Mouse (Mus musculus) kidney, embryonic 16.5 days (tissue): ENCODE measurements around the gene Haspin. TPM values are rescaled to one million over a fixed set of nuclear protein-coding genes. Genes with fewer than 3 reads are reported as not detected.

Experiments
- ATAC-seq: fragments of 200-750 bp; cut with Nextera tagmentation; 2 replicates; pipeline ENCODE4 v1.8.0; 2017; ENCODE audit warnings: moderate TSS enrichment; ENCODE audit not compliant: low FRiP score, low TSS enrichment
- H3K27ac ChIP-seq: fragments of 300-500 bp; sonication (generic); 2 replicates; pipeline ENCODE4 v1.5.1; 2014; ENCODE audit warnings: low read length
- H3K27me3 ChIP-seq: fragments of 300-500 bp; sonication (generic); 2 replicates; pipeline ENCODE4 v1.6.1; 2014; ENCODE audit warnings: low read length, control low read depth, mixed read lengths; ENCODE audit not compliant: insufficient read depth
- H3K36me3 ChIP-seq: fragments of 300-500 bp; sonication (generic); 2 replicates; pipeline ENCODE4 v1.6.1; 2014; ENCODE audit warnings: low read length, control low read depth, mixed read lengths; ENCODE audit not compliant: insufficient read depth
- H3K4me1 ChIP-seq: fragments of 300-500 bp; sonication (generic); 2 replicates; pipeline ENCODE4 v1.6.1; 2014; ENCODE audit warnings: low read length, control low read depth, mixed read lengths; ENCODE audit not compliant: insufficient read depth
- H3K4me2 ChIP-seq: fragments of 300-500 bp; sonication (generic); replicated peaks from 2 replicates; pipeline ENCODE4 v1.6.1; 2014; ENCODE audit warnings: low read depth, low read length
- H3K4me3 ChIP-seq: fragments of 300-500 bp; sonication (generic); 2 replicates; pipeline ENCODE4 v1.5.1; 2014; ENCODE audit warnings: mild to moderate bottlenecking, low read length
- H3K9ac ChIP-seq: fragments of 300-500 bp; sonication (generic); replicated peaks from 2 replicates; pipeline ENCODE4 v1.6.1; 2014; ENCODE audit warnings: low read length
- H3K9me3 ChIP-seq: fragments of 300-500 bp; sonication (generic); 2 replicates; pipeline ENCODE4 v1.6.1; 2016; ENCODE audit warnings: low read length, control low read depth
- WGBS: fragments of 180-500 bp; shearing (Covaris S2); extraction: QIAGEN DNeasy Blood & Tissue Kit; methylation state at CpG from one replicate; pipeline ENCODE4 v1.1.7; 2014; 5-methylcytosine and 5-hydroxymethylcytosine counted together
- polyA plus RNA-seq: library from polyadenylated mRNA; unstranded; fragments of >200 nt; fragmentation: Nextera tagmentation; extraction: Ambion mirVana; gene quantifications from 2 replicates; pipeline ENCODE4 v1.2.1, GENCODE M21; 2015

Gene Haspin
- polyA plus RNA-seq, 1 experiment from 2014 or later = 16.9 TPM

DNA sequence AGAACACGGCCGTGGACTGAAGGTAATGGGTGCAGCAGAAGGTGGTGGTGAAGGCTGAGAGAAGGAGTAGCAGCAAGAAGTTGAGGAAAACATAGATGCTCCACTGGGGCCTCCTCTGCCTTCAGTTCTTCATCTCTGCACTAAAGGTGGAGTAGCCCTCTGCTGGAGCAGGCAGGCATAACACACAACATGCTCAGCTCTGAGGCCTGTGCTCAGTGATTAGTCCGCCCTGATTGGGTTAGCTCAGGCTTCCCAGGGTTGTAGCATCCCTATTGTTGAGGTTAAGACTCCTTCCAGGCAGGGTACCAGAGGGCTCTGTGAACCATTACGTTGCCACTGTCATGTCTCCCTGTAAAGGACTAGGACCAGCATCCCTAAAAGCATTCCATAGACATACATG lies 31.1 kb upstream of the Haspin start:
- no peak overlapping the region for H3K4me2 ChIP-seq
- 49% methylated on average over 4 of the region's 4 CpGs for WGBS
- H3K4me1 ChIP-seq = peaks cover 10% of the 10 kb centered on the region; the same call in 1 of the 2 replicates
- peaks cover 4% of the 10 kb centered on the region for H3K36me3 ChIP-seq
- no peaks in the 10 kb centered on the region for H3K27me3 ChIP-seq
- H3K4me3 ChIP-seq = no peak overlapping the region
- 0 out of 2 replicates have a peak, but pooled peaks have one; percentile 39 for ATAC-seq
- H3K27ac ChIP-seq = no peak overlapping the region
- H3K9me3 ChIP-seq = no peaks in the 10 kb centered on the region
- no peak overlapping the region for H3K9ac ChIP-seq

DNA sequence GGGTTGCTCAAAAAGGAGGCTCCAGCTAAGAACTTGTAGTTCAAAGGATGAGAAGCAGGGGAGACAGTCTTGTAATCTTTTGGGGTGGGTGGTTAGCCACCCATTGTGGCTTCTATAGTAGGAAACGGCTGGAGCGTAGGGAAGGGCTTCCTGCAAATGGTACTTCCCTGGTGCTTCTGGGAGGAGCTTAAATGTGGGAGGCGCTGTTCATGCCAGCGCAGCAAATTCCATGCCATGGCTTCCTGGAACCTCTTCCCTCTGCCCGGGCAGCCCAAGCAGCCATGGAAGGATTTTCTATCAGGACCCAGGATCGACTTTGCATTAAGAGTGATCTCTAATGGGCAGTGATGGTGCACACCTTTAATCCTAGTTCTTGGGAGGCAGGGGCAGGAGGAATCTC lies 30.5 kb upstream of the Haspin start:
- Histone ChIP-seq H3K27ac (no peak overlapping the region), H3K4me1 (0 out of 2 replicates have a peak, but pooled peaks cover 10% of the 10 kb centered on the region), H3K36me3 (no peaks in the 10 kb centered on the region; the same call in 1 of the 2 replicates), H3K9me3 (no peaks in the 10 kb centered on the region), H3K4me2 (no peak overlapping the region), H3K27me3 (no peaks in the 10 kb centered on the region), H3K9ac (no peak overlapping the region), H3K4me3 (no peak overlapping the region)
- 81% methylated on average over 6 of the region's 6 CpGs for WGBS
- ATAC-seq = no peak

DNA sequence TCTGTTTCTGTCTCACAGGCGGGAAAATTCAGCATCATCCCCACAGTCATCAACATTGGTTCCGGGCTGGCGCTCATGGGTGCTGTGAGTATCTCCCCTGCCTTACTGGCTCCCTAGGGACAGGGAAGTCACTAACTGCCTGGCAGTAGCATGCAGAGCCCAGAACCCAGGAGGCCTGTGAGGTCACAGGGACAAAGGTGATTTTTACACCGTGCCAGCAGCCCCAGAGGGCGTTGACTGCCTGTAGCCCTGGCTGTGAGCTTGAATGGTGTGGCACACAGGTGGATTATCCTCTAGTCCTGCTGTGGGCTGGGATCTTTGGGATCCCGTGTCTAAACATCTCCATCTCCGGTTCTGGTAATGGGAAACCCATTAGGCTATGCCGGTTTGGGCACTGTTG lies 30.0 kb upstream of the Haspin start:
- no peak for ATAC-seq
- H3K27me3 ChIP-seq = no peaks in the 10 kb centered on the region
- H3K4me3 ChIP-seq = no peak overlapping the region
- no peak overlapping the region for H3K27ac ChIP-seq
- no peaks in the 10 kb centered on the region for H3K9me3 ChIP-seq
- H3K36me3 ChIP-seq = no peaks in the 10 kb centered on the region; the same call in 1 of the 2 replicates
- 78% methylated on average over 8 of the region's 8 CpGs for WGBS
- H3K4me2 ChIP-seq = no peak overlapping the region
- H3K9ac ChIP-seq = no peak overlapping the region
- H3K4me1 ChIP-seq = 0 out of 2 replicates have a peak, but pooled peaks cover 10% of the 10 kb centered on the region

DNA sequence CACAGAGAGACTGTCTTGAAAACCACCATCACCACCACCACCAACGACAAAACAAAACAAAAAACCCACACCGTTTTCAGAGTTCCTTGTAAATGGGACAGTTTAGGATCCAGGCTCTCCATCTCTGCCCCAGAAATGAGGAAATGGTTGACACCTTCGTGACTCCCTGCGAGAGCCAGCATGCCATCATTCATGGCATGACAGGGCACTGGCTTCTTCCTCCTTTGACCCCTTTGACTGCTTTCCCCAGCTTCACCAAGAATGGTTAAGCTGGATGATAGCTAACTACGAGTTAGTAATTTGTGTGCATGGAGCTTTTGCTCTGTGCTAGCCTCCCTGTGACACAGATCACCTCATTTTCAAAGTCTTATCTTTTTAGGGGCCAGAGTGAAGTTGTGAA lies 24.2 kb upstream of the Haspin start:
- 45% methylated on average over 5 of the region's 5 CpGs for WGBS

DNA sequence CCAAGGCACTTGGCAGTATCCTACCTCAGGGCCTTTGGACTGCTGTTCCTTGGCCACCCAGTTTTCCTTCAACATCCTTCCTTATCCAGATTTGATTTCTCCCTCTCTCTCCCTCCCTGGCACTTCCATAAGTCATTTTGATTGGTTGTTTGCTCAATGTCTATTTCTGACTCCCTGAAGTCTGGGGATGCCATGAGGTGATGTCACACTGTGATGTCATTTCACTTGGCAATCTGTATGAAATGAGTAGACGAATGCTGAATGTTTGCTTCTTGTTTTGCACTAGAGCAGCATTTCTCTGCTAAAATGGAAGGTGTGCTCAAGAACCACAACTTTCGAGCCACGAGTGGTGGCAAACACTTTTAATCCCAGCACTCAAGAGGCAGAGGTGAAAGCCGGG lies 23.5 kb upstream of the Haspin start:
- H3K27ac ChIP-seq = no peak overlapping the region
- H3K27me3 ChIP-seq = peaks cover 23% of the 10 kb centered on the region
- no peak overlapping the region for H3K9ac ChIP-seq
- H3K4me2 ChIP-seq = no peak overlapping the region
- H3K9me3 ChIP-seq = no peaks in the 10 kb centered on the region
- no peaks in the 10 kb centered on the region for H3K36me3 ChIP-seq
- 84% methylated on average over 4 of the region's 4 CpGs for WGBS
- ATAC-seq = no peak
- H3K4me1 ChIP-seq = peaks cover 8% of the 10 kb centered on the region
- no peak overlapping the region for H3K4me3 ChIP-seq

More for the DNA sequence above, 24.2 kb upstream of the Haspin start:
- ATAC-seq = no peak
- H3K4me1 ChIP-seq = peaks cover 8% of the 10 kb centered on the region
- H3K9ac ChIP-seq = no peak overlapping the region
- H3K27ac ChIP-seq = no peak overlapping the region
- no peaks in the 10 kb centered on the region for H3K9me3 ChIP-seq
- no peak overlapping the region for H3K4me2 ChIP-seq
- H3K4me3 ChIP-seq = no peak overlapping the region
- no peaks in the 10 kb centered on the region for H3K36me3 ChIP-seq
- H3K27me3 ChIP-seq = peaks cover 21% of the 10 kb centered on the region

DNA sequence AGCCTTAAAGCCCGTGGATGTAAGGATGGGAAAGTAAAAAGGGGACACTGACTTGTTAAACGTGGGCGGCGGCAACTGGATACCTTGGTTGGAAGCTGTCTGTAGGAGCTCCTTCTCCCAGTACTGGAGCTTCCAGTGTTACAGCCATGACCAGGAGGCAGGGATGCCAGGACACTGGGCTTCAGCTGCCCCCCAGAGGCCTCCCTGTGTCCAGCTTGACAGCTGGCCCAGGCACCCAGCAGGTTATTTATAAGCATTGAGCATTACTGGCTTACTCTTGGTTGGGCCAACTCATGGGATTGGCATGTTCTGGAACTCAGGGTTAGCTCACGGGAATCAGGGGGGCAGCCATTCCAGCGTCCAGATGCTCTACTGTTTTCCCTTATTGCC lies 22.7 kb upstream of the Haspin start:
- Histone ChIP-seq H3K4me3 (peak overlapping the region; percentile 46), H3K9ac (peak overlapping the region; percentile 63), H3K9me3 (no peaks in the 10 kb centered on the region), H3K4me1 (peaks cover 8% of the 10 kb centered on the region), H3K27ac (no peak overlapping the region), H3K36me3 (no peaks in the 10 kb centered on the region), H3K27me3 (peaks cover 23% of the 10 kb centered on the region), H3K4me2 (peak overlapping the region; percentile 86)
- peak; percentile 50 for ATAC-seq
- WGBS = 20% methylated on average over 6 of the region's 6 CpGs

DNA sequence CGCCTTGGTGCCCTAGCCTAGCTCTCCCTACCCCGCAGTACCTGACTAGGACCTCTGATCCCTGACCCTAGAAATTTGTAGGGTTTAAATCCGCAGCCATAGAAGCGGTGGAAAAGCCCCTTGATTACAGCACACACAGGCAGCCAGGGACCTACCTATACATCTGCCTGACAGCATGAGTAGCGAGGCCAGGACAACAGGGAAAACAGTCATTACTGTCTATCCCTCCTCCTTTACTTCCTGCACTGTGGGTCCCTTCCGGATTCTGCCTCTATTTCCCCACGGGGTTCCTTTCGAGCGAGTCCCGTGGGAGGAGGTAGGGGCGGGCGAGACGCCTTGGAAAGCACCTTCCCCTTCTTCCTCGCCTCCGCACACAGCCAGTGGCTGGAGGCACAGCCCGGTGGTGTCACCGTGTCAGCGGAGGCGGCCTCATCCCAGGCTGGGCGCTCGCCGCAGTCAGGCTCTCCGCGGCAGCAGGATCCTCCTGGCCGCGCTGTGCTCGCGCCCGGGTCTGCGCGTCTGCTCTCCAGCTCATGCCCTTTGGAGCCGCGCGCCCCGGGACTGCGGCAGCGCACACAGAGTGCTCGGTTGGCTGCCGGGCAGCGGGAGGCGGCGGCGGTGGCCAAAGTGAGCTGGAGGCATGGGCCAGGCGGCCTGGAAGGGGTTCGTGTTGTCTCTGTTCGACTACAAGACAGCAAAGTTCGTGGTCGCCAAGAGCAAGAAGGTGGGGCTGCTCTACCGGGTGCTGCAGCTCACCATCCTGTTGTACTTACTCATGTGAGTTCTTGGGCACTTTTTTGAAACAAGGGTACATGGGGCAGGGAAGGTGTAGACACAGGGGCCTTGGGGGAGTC lies 22.1 kb upstream of the Haspin start, which contains the start of gene P2rx5:
Gene P2rx5 (plus strand): TSS at position 465 of the 854 bp plus-strand sequence.
- no peak within 1 kb of the TSS for H3K27ac ChIP-seq
- H3K36me3 ChIP-seq = no peaks in the 10 kb centered on the region
- 2% methylated on average over 49 of the region's 49 CpGs for WGBS
- peaks cover 8% of the 10 kb centered on the region for H3K4me1 ChIP-seq
- peaks cover 23% of the 10 kb centered on the region for H3K27me3 ChIP-seq
- peak; percentile 87 for ATAC-seq
- no peaks in the 10 kb centered on the region for H3K9me3 ChIP-seq
- H3K4me2 ChIP-seq = peak within 1 kb of the TSS; percentile 86
- peak within 1 kb of the TSS; percentile 63 for H3K9ac ChIP-seq
- peak within 1 kb of the TSS; percentile 46 for H3K4me3 ChIP-seq

DNA sequence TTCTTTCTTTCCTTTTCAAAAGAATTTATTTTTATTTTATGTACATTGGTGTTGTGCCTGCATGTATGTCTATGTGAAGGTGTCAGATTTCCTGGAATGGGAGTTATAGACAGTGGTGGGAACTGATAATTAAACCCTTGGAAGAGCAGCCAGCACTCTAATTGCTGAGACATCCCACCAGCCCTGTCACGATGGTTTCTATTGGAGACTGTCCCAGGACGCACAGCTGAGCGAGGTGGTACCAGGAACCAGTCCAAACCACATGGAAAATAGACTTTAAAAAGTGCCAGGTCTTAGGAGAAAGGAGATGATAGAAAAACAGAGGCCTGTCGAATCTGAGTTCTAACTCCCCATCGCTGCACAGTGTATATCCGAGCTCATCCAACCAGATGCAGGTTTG lies 17.0 kb upstream of the Haspin start:
- no peaks in the 10 kb centered on the region for H3K9me3 ChIP-seq
- no peaks in the 10 kb centered on the region for H3K4me1 ChIP-seq
- no peak overlapping the region for H3K27ac ChIP-seq
- 74% methylated on average over 6 of the region's 6 CpGs for WGBS
- H3K36me3 ChIP-seq = no peaks in the 10 kb centered on the region
- H3K27me3 ChIP-seq = peaks cover 15% of the 10 kb centered on the region
- no peak for ATAC-seq
- no peak overlapping the region for H3K9ac ChIP-seq
- H3K4me3 ChIP-seq = no peak overlapping the region
- no peak overlapping the region for H3K4me2 ChIP-seq

DNA sequence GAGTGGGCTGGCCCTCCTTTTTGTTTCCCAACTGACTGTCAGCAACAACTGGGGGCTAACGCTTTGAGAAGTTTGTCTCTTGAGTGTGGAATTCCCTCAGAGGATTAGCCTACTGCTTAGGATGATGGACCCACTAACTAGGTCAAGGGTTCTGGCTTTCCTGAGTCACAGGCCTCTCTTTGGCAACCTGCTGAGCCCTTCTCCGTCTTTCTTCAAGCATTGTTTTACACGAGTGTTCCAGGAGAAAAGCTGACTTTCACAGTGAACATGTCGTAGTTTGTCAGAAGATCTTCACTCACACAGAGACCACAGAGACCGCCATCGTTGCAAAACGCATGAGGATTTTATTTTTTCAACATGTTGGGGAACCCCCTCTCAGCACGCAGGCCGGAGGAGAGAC lies 10.1 kb upstream of the Haspin start:
- Histone ChIP-seq H3K4me2 (no peak overlapping the region), H3K9me3 (no peaks in the 10 kb centered on the region), H3K4me1 (no peaks in the 10 kb centered on the region), H3K4me3 (no peak overlapping the region), H3K9ac (no peak overlapping the region), H3K27ac (no peak overlapping the region), H3K27me3 (no peaks in the 10 kb centered on the region), H3K36me3 (no peaks in the 10 kb centered on the region)
- no peak for ATAC-seq
- 82% methylated on average over 9 of the region's 9 CpGs for WGBS

DNA sequence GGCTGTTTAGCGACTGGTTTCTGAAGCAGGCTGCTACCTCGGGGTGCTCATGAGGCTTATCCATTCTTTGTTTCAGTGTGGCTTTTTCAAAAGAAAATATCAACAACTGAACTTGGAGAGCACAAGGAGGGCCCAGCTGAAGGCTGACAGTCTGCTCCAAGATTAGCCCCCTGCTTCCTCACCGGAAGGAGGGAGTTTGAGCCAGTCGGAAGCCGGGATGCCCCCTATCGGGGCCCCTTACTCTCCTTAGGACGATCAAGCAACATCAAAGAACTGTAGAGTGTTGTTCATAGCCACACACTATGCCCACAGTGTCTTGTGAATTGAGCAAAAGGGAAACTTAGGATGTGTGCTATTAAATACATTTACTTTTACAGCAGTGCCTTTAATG lies 8.9 kb upstream of the Haspin start:
- WGBS = 50% methylated on average over 7 of the region's 7 CpGs
- Histone ChIP-seq H3K4me3 (no peak overlapping the region), H3K4me2 (no peak overlapping the region), H3K27me3 (no peaks in the 10 kb centered on the region), H3K36me3 (no peaks in the 10 kb centered on the region), H3K4me1 (no peaks in the 10 kb centered on the region), H3K9me3 (no peaks in the 10 kb centered on the region), H3K27ac (no peak overlapping the region), H3K9ac (no peak overlapping the region)
- ATAC-seq = no peak
